Mouse (Mus musculus) ES-E14 (cell line): Measurements from ENCODE around the gene Chrm3. TPM values are rescaled to one million over a fixed set of nuclear protein-coding genes. Genes with fewer than 3 reads are reported as not detected.

Experiments
- DNase-seq: peaks from one replicate; pipeline ENCODE4 v3.0.0-alpha.2; 2013; ENCODE audit warnings: low read depth, low spot score
- H3K27ac ChIP-seq: 2 replicates; pipeline ENCODE4 v1.5.1; 2012; ENCODE audit warnings: low read depth, mild to moderate bottlenecking, low read length, moderate library complexity, mixed read lengths; ENCODE audit not compliant: poor library complexity, insufficient read depth, severe bottlenecking
- H3K36me3 ChIP-seq: 2 replicates; pipeline ENCODE4 v1.6.1; 2012; ENCODE audit warnings: mild to moderate bottlenecking, low read length, moderate library complexity, mixed read lengths; ENCODE audit not compliant: control insufficient read depth, poor library complexity, insufficient read depth, severe bottlenecking
- H3K4me1 ChIP-seq, 2 experiments: fragments of 150-350 bp in 1 of 2; sonication (generic) in 1 of 2; 2 replicates each; pipeline ENCODE4 v1.6.1; 2012; ENCODE audit warnings: low read length in 2 of 2, mild to moderate bottlenecking in 1 of 2, mixed read lengths in 1 of 2; ENCODE audit not compliant: control insufficient read depth in 2 of 2, insufficient read depth in 2 of 2, poor library complexity in 1 of 2
- H3K4me3 ChIP-seq, 2 experiments: fragments of 150-350 bp in 1 of 2; sonication (generic) in 1 of 2; 2 replicates each; pipeline ENCODE4 v1.5.1; 2012; ENCODE audit warnings: low read length in 2 of 2, low read depth in 1 of 2, mild to moderate bottlenecking in 1 of 2, mixed read lengths in 1 of 2; ENCODE audit not compliant: insufficient read depth in 1 of 2, poor library complexity in 1 of 2, severe bottlenecking in 1 of 2
- H3K9ac ChIP-seq: 2 replicates; pipeline ENCODE4 v1.6.1; 2012; ENCODE audit warnings: low read depth, mild to moderate bottlenecking, low read length, mixed read lengths; ENCODE audit not compliant: poor library complexity, insufficient read depth, severe bottlenecking
- H3K9me3 ChIP-seq: fragments of 150-350 bp; sonication (generic); 2 replicates; pipeline ENCODE4 v1.6.1; 2012; ENCODE audit warnings: low read depth, mild to moderate bottlenecking, low read length; ENCODE audit not compliant: control insufficient read depth, insufficient read depth
- CHD2 ChIP-seq: IDR thresholded peaks from 2 replicates; pipeline ENCODE4 v1.6.1; 2014; ENCODE audit warnings: mild to moderate bottlenecking, low read depth, low read length, inconsistent platforms
- HCFC1 ChIP-seq: IDR thresholded peaks from 2 replicates; pipeline ENCODE4 v1.6.1; 2012; ENCODE audit warnings: low read length, inconsistent platforms, borderline replicate concordance; ENCODE audit not compliant: insufficient read depth
- MAFK ChIP-seq: IDR thresholded peaks from 2 replicates; pipeline ENCODE4 v1.6.1; 2014; ENCODE audit warnings: mild to moderate bottlenecking, low read depth, low read length, inconsistent platforms; ENCODE audit not compliant: insufficient read depth
- ZC3H11A ChIP-seq: IDR thresholded peaks from 2 replicates; pipeline ENCODE4 v1.6.1; 2012; ENCODE audit warnings: low read depth, mild to moderate bottlenecking, inconsistent platforms, low read length, borderline replicate concordance
- ZNF384 ChIP-seq: IDR thresholded peaks from 2 replicates; pipeline ENCODE4 v1.6.1; 2012; ENCODE audit warnings: low read depth, low read length, inconsistent platforms
- in situ Hi-C, 2 experiments: fragments of 600-800 bp; cut with MboI; formaldehyde crosslinking; loops; one replicate each; pipeline ENCODE4 v1.15.1; 2025; ENCODE audit warnings: low sequenced_read_pairs in 2 of 2, inconsistent platforms in 1 of 2; ENCODE audit not compliant: unreplicated experiment in 2 of 2
- total RNA-seq: library from RNA; depleted of rRNA; stranded (reverse); fragments of 300-350 nt; gene quantifications from 2 replicates; pipeline ENCODE4 v1.2.3, GENCODE M21; 2012

Gene Chrm3
- total RNA-seq, 1 experiment, result 2.7 TPM

GRCm38 (mm10) chr13:10220403-10220802 is 140.2 kb downstream of the Chrm3 start:
- DNase-seq, result no peak
- Histone ChIP-seq H3K4me3 (no peak overlapping the region), H3K9me3 (no peaks in the 10 kb centered on the region), H3K27ac (no peak overlapping the region), H3K9ac (no peak overlapping the region), H3K36me3 (no peaks in the 10 kb centered on the region), H3K4me1 (no peaks in the 10 kb centered on the region)
- in situ Hi-C loops, result no loop called here
- TF ChIP-seq ZC3H11A, result no peak
- no peak for TF ChIP-seq ZNF384
- no peak for TF ChIP-seq MAFK

GRCm38 (mm10) chr13:10212112-10212511 is 148.5 kb downstream of the Chrm3 start:
- no peak overlapping the region for H3K9ac ChIP-seq
- no peak overlapping the region for H3K27ac ChIP-seq
- TF ChIP-seq HCFC1, result no peak
- TF ChIP-seq ZNF384, result no peak
- TF ChIP-seq CHD2, result no peak
- TF ChIP-seq ZC3H11A, result no peak
- no peak for TF ChIP-seq MAFK
- no peak overlapping the region for H3K4me3 ChIP-seq
- no peaks in the 10 kb centered on the region for H3K4me1 ChIP-seq
- no peaks in the 10 kb centered on the region for H3K36me3 ChIP-seq
- in situ Hi-C loops, result no loop called here
- DNase-seq, result no peak
- H3K9me3 ChIP-seq, result no peaks in the 10 kb centered on the region

- Histone ChIP-seq H3K4me3 (no peak overlapping the region), H3K4me1 (no peaks in the 10 kb centered on the region), H3K36me3 (no peaks in the 10 kb centered on the region), H3K27ac (no peak overlapping the region), H3K9ac (no peak overlapping the region), H3K9me3 (no peaks in the 10 kb centered on the region)
- in situ Hi-C loops, result no loop called here
- no peak for DNase-seq
- no peak for TF ChIP-seq ZC3H11A
- TF ChIP-seq MAFK, result no peak
- no peak for TF ChIP-seq ZNF384
- no peak for TF ChIP-seq CHD2
- TF ChIP-seq HCFC1, result no peak
Observed at GRCm38 (mm10) chr13:10210522-10211244, 150.0 kb downstream of the Chrm3 start.

- Histone ChIP-seq H3K9me3 (no peaks in the 10 kb centered on the region), H3K9ac (no peak overlapping the region), H3K4me3 (no peak overlapping the region), H3K4me1 (no peaks in the 10 kb centered on the region), H3K27ac (no peak overlapping the region), H3K36me3 (no peaks in the 10 kb centered on the region)
- DNase-seq, result no peak
- in situ Hi-C loops, result no loop called here
- TF ChIP-seq MAFK (no peak), ZC3H11A (no peak), CHD2 (no peak)
Observed at GRCm38 (mm10) chr13:10199206-10199956, 161.3 kb downstream of the Chrm3 start.

GRCm38 (mm10) chr13:10189829-10190228 is 170.8 kb downstream of the Chrm3 start:
- TF ChIP-seq MAFK (no peak), CHD2 (no peak), ZNF384 (no peak)
- H3K4me3 ChIP-seq, result no peak overlapping the region
- no peaks in the 10 kb centered on the region for H3K9me3 ChIP-seq
- H3K9ac ChIP-seq, result no peak overlapping the region
- no peak overlapping the region for H3K27ac ChIP-seq
- no peaks in the 10 kb centered on the region for H3K4me1 ChIP-seq
- no peak for DNase-seq
- in situ Hi-C loops, result no loop called here
- no peaks in the 10 kb centered on the region for H3K36me3 ChIP-seq
